Mouse (Mus musculus) yolk sac, embryonic 10.5 days (tissue): ENCODE data around the gene Rmi2.

Experiments used
- DNase-seq: peaks from one replicate; pipeline ENCODE4 v3.0.0-alpha.2; 2017; ENCODE audit warnings: low spot score

The Rmi2 gene

DNA sequence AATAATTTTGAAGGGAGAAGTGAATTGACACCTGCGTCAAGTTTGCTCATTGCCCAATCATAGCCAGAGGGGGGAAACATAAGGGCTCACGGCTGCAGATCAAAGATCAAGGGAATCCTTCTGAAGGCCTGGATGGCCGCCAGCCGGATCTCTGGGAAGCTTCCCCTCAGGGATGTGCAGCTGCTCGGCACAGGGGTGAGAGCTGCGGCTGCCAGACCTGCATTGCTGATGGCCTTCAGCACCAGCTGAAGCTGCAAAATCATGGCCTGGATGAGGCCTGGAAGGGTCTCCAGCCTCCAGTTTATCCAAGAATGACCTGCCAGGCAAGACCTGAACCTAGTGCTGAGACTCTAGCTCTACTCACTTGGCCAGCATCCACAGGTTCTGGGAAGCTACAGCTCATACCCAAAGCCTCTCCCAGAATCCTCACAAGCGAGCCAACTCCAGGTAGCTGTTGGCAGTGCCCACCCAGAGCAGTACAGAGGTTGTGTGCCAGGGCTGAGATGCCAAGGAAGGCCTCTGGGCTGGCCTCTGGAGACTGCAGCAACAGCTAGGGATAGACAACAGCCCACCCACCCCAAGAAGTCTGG lies 90.8 kb downstream of the Rmi2 start:
- DNase-seq, result no peak

DNA sequence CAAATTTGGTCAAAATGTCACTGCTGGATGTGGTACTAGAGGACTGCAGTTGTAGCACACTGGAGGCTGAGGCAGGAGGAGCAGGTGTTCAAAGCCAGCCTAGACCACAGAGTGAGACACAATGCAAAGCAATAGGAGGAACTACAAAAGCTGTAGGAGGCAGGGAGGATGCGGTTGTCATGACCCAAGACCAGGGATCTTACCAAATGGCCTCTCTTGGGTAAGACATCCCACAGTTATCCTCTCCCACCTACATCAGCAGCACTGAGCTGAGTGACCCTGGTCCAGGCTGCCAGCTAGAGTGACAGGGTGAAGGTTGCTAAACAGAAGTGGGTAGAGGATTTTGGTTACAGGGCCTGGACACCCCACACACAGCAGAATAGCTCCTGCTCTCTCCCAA lies 92.2 kb downstream of the Rmi2 start:
- DNase-seq, result no peak

DNA sequence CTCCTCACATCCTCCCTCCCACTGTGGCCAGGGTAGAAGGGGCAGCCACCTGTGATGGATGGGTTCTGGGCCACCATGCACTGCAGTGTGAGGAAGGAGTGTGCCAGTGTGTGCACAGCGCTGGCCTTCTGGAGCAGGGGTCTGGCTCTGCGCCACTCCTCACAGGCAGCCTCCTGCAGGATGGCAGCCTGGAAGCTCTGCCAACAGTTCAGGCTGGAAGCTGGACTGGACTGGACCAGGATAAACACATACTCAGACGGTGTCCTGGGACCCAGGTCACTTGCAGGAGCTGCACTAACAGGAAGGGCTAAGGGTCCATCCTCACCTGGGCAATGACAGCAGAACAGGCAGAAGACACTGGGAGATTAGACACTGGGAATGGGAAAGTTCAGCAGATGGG lies 98.5 kb downstream of the Rmi2 start:
- no peak for DNase-seq

DNA sequence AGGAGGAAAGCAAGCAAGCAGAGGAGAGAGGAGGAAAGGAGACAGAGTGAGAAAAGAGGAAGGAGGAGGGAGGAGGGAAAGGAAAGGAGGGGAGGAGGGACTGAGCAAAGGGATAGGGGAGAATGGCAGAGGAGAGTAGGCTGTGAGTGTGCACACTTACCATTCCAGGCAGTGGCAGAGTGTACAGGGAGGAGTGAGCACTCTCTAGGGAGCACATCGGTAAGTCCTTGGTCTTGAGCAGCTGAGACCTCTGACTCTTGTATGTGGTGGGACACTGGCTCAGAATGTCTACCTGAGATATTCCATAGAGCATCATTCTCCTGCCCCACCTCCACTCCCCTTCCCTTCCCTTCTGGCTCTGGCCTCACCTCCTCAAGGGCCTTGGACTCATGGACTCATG lies 99.2 kb downstream of the Rmi2 start:
- DNase-seq, result no peak

DNA sequence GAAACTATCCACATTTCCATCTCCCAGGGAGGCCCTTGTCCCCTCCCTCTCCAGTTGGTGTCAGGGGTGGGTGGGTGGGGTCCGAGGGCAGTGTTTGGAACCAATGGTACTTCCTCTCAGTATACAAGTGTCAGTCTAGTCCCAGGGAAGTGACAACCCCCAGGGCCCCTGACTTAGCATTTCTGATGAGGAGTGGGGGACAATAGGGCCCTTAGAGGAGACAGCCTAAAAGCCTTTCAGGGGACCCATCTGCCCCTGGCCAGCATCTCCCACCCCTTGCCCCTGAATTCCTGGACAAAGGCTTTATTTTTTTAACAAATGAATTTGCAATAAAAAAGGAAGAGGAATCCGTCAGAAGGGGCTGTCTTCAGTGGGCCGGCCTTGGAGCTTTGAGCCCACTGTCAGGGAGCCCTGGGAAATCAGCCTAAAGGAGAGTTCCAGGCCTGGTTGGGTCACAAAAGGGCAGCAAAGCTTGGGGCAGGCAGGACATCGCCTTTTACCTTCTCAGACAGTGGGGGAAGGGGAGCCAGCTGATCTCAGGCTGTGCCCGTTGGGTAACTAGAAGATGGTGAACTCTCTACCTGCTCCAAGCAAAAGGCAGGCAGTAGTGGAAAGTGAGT lies 102.0 kb downstream of the Rmi2 start:
- DNase-seq, result no peak

DNA sequence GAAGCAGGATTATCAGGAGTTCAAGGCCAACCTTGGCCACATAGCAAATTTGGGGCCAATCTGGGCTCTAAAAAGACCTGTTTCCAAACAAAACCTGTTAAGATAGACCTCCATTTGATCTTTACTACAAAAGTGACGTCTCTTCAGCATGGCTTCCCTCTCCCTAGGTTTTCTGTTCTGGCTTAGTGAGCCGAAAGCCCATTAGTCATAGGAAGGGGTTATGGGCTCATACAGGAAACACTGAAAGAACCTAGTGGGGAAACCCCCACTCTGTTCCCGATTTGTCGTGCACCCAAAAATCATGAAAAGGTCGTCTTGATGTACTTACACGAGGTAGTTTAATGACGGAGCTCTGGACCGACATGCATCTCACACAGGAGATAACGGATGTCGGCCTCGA lies 102.6 kb downstream of the Rmi2 start:
- no peak for DNase-seq

DNA sequence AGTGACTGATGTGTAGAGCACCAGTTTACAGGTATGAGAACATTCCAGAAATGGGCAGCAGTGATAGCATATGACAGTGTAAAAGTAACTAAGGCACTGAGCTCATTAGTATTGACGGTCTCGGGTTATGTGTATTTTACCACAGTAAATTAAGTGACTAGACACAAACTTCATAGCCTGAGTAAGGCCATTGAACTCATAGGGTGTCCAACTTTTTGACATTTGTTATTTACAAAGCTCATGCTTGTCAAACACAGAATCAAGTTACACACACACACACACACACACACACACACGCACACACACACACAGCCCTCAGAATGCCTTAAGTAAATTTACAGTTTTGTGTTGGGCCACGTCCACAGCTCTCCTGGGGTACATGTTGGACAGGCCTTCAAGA lies 105.1 kb downstream of the Rmi2 start:
- no peak for DNase-seq

DNA sequence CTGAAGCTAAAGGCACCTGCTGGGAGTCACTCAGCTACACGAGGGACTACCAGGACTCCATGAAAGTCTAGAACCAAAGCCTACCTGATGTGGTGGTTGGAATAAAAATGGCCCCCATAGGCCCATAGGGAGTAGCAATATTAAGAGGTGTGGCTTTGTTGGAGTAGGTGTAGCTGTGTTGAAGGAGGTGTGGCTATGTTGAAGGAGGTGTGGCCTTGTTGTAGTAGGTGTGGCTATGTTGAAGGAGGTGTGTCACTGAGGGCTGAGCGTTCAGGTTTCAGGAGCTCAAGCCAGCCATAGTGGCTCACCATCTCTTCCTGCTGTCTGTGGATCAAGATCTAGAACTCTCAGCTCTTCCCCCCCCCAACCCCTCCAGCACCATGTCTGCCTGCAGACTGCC lies 105.8 kb downstream of the Rmi2 start:
- no peak for DNase-seq
